Mouse (Mus musculus) embryonic facial prominence, embryonic 14.5 days (tissue): Measurements from ENCODE around the gene Actn4. TPM values are rescaled to one million over a fixed set of nuclear protein-coding genes. Genes with fewer than 3 reads are reported as not detected.

ENCODE experiments used
- ATAC-seq: fragments of 200-750 bp; cut with Nextera tagmentation; 2 replicates; pipeline ENCODE4 v1.8.0; 2017; ENCODE audit warnings: low read depth, moderate number of reproducible peaks, moderate TSS enrichment
- DNase-seq: peaks from one replicate; pipeline ENCODE4 v3.0.0-alpha.2; 2015; ENCODE audit warnings: low spot score
- H3K27ac ChIP-seq: fragments of 300-500 bp; sonication (generic); replicated peaks from 2 replicates; pipeline ENCODE4 v1.5.1; 2014; ENCODE audit warnings: low read depth, mild to moderate bottlenecking, low read length, moderate library complexity
- H3K27me3 ChIP-seq: fragments of 300-500 bp; sonication (generic); replicated peaks from 2 replicates; pipeline ENCODE4 v1.6.1; 2014; ENCODE audit warnings: low read length; ENCODE audit not compliant: control insufficient read depth, insufficient read depth
- H3K36me3 ChIP-seq: fragments of 300-500 bp; sonication (generic); 2 replicates; pipeline ENCODE4 v1.6.1; 2014; ENCODE audit warnings: low read length, mixed read lengths; ENCODE audit not compliant: control insufficient read depth, insufficient read depth
- H3K4me1 ChIP-seq: fragments of 300-500 bp; sonication (generic); 2 replicates; pipeline ENCODE4 v1.6.1; 2014; ENCODE audit warnings: antibody characterized with exemption, low read length; ENCODE audit not compliant: control insufficient read depth, insufficient read depth
- H3K4me2 ChIP-seq: fragments of 300-500 bp; sonication (generic); 2 replicates; pipeline ENCODE4 v1.6.1; 2014; ENCODE audit warnings: low read depth, mild to moderate bottlenecking, low read length, moderate library complexity, mixed read lengths
- H3K4me3 ChIP-seq: fragments of 300-500 bp; sonication (generic); 2 replicates; pipeline ENCODE4 v1.5.1; 2014; ENCODE audit warnings: low read depth, mild to moderate bottlenecking, low read length
- H3K9ac ChIP-seq: fragments of 300-500 bp; sonication (generic); 2 replicates; pipeline ENCODE4 v1.6.1; 2014; ENCODE audit warnings: low read depth, mild to moderate bottlenecking, low read length, moderate library complexity, mixed read lengths
- H3K9me3 ChIP-seq: fragments of 300-500 bp; sonication (generic); 2 replicates; pipeline ENCODE4 v1.6.1; 2016; ENCODE audit warnings: low read length; ENCODE audit not compliant: control insufficient read depth
- WGBS: fragments of 180-500 bp; shearing (Covaris S2); extraction: QIAGEN DNeasy Blood & Tissue Kit; methylation state at CpG from one replicate; pipeline ENCODE4 v1.1.7; 2014; 5-methylcytosine and 5-hydroxymethylcytosine counted together
- polyA plus RNA-seq: library from polyadenylated mRNA; unstranded; fragments of >200 nt; fragmentation: Nextera tagmentation; extraction: Ambion mirVana; gene quantifications from 2 replicates; pipeline ENCODE4 v1.2.1, GENCODE M21; 2014

The Actn4 gene
- polyA plus RNA-seq, 1 experiment from 2014 or later: 256 TPM

- Histone ChIP-seq H3K4me2 (peak overlapping the region; percentile 27; the same call in 1 of the 2 replicates), H3K9me3 (no peaks in the 10 kb centered on the region), H3K27ac (peak overlapping the region; percentile 81), H3K36me3 (peaks cover 46% of the 10 kb centered on the region), H3K4me1 (peaks cover 57% of the 10 kb centered on the region), H3K27me3 (no peaks in the 10 kb centered on the region), H3K4me3 (no peak overlapping the region), H3K9ac (no peak overlapping the region)
- WGBS: 23% methylated on average over 6 of the region's 6 CpGs
- DNase-seq: peak; percentile 96
- ATAC-seq: peak; percentile 83
Measured at GRCm38 (mm10) chr7:28919815-28920214, 42.3 kb downstream of the Actn4 start.

GRCm38 (mm10) chr7:28918540-28918939, 43.6 kb downstream of the Actn4 start:
- Histone ChIP-seq H3K4me2 (no peak overlapping the region), H3K36me3 (peaks cover 59% of the 10 kb centered on the region), H3K4me3 (no peak overlapping the region), H3K27ac (peak overlapping the region; percentile 81), H3K9me3 (no peaks in the 10 kb centered on the region), H3K9ac (no peak overlapping the region), H3K4me1 (peaks cover 45% of the 10 kb centered on the region), H3K27me3 (no peaks in the 10 kb centered on the region)
- ATAC-seq (no peak), DNase-seq (no peak)
- WGBS: 57% methylated on average over 8 of the region's 8 CpGs

- Histone ChIP-seq H3K27ac (peak overlapping the region; percentile 81), H3K9ac (no peak overlapping the region), H3K27me3 (no peaks in the 10 kb centered on the region), H3K4me1 (peaks cover 37% of the 10 kb centered on the region), H3K36me3 (peaks cover 67% of the 10 kb centered on the region), H3K9me3 (no peaks in the 10 kb centered on the region), H3K4me2 (no peak overlapping the region), H3K4me3 (no peak overlapping the region)
- DNase-seq (peak; percentile 88), ATAC-seq (peak; percentile 23; the same call in 1 of the 2 replicates)
- WGBS: 48% methylated on average over 10 of the region's 10 CpGs
Measured at GRCm38 (mm10) chr7:28917503-28918426, 44.4 kb downstream of the Actn4 start.

GRCm38 (mm10) chr7:28916491-28916890, 45.6 kb downstream of the Actn4 start:
- ATAC-seq (no peak), DNase-seq (no peak)
- no peak overlapping the region for H3K9ac ChIP-seq
- H3K27ac ChIP-seq: 0 out of 2 replicates have a peak overlapping the region, but pooled peaks have one; percentile 81
- H3K36me3 ChIP-seq: peaks cover 80% of the 10 kb centered on the region
- no peaks in the 10 kb centered on the region for H3K9me3 ChIP-seq
- H3K27me3 ChIP-seq: no peaks in the 10 kb centered on the region
- H3K4me2 ChIP-seq: no peak overlapping the region
- peaks cover 36% of the 10 kb centered on the region for H3K4me1 ChIP-seq
- no peak overlapping the region for H3K4me3 ChIP-seq

- no peak overlapping the region for H3K9ac ChIP-seq
- no peak for ATAC-seq
Measured at GRCm38 (mm10) chr7:28913171-28913570, 49.0 kb downstream of the Actn4 start.

GRCm38 (mm10) chr7:28911632-28912031, 50.5 kb downstream of the Actn4 start:
- no peaks in the 10 kb centered on the region for H3K9me3 ChIP-seq
- peaks cover 100% of the 10 kb centered on the region for H3K36me3 ChIP-seq
- DNase-seq (no peak), ATAC-seq (no peak)
- no peak overlapping the region for H3K4me3 ChIP-seq
- no peaks in the 10 kb centered on the region for H3K27me3 ChIP-seq
- no peak overlapping the region; the same call in 1 of the 2 replicates for H3K27ac ChIP-seq
- H3K4me1 ChIP-seq: no peaks in the 10 kb centered on the region
- no peak overlapping the region for H3K4me2 ChIP-seq
- 38% methylated on average over 3 of the region's 4 CpGs for WGBS
- no peak overlapping the region for H3K9ac ChIP-seq

More at GRCm38 (mm10) chr7:28913171-28913570, 49.0 kb downstream of the Actn4 start:
- H3K4me1 ChIP-seq: peaks cover 11% of the 10 kb centered on the region; the same call in 1 of the 2 replicates
- no peak overlapping the region for H3K27ac ChIP-seq
- H3K9me3 ChIP-seq: no peaks in the 10 kb centered on the region
- DNase-seq: no peak
- peaks cover 99% of the 10 kb centered on the region for H3K36me3 ChIP-seq
- H3K4me2 ChIP-seq: no peak overlapping the region
- 69% methylated on average over 11 of the region's 11 CpGs for WGBS
- no peak overlapping the region for H3K4me3 ChIP-seq
- no peaks in the 10 kb centered on the region for H3K27me3 ChIP-seq

- no peaks in the 10 kb centered on the region for H3K27me3 ChIP-seq
- 95% methylated on average over 5 of the region's 5 CpGs for WGBS
- H3K9ac ChIP-seq: no peak overlapping the region
- H3K4me2 ChIP-seq: no peak overlapping the region
- no peaks in the 10 kb centered on the region for H3K4me1 ChIP-seq
- peaks cover 100% of the 10 kb centered on the region for H3K36me3 ChIP-seq
- DNase-seq: no peak
- H3K27ac ChIP-seq: no peak overlapping the region
- H3K9me3 ChIP-seq: no peaks in the 10 kb centered on the region
- no peak for ATAC-seq
- H3K4me3 ChIP-seq: no peak overlapping the region
Measured at GRCm38 (mm10) chr7:28907195-28907594, 54.9 kb downstream of the Actn4 start.

- H3K27me3 ChIP-seq: no peaks in the 10 kb centered on the region
- DNase-seq: peak; percentile 23
- peaks cover 100% of the 10 kb centered on the region for H3K36me3 ChIP-seq
- WGBS: 81% methylated on average over 10 of the region's 10 CpGs
- no peak overlapping the region for H3K9ac ChIP-seq
- H3K9me3 ChIP-seq: no peaks in the 10 kb centered on the region
- no peak overlapping the region for H3K4me3 ChIP-seq
- no peaks in the 10 kb centered on the region for H3K4me1 ChIP-seq
- no peak for ATAC-seq
- no peak overlapping the region for H3K4me2 ChIP-seq
- H3K27ac ChIP-seq: peak overlapping the region; percentile 46; the same call in 1 of the 2 replicates
Measured at GRCm38 (mm10) chr7:28903778-28904177, 58.4 kb downstream of the Actn4 start.
